Mouse (Mus musculus) testis, postnatal 10 days (tissue): Measurements from ENCODE around the gene Trex2.
"Not testable (repeated sequence)": the region's sequence is repeated elsewhere in the genome, so short reads cannot be mapped to it uniquely, and the experiment has no call there.

Source experiments
- DNase-seq: peaks from one replicate; pipeline ENCODE4 v3.0.0; 2021; ENCODE audit warnings: low spot score

The Trex2 gene

DNA sequence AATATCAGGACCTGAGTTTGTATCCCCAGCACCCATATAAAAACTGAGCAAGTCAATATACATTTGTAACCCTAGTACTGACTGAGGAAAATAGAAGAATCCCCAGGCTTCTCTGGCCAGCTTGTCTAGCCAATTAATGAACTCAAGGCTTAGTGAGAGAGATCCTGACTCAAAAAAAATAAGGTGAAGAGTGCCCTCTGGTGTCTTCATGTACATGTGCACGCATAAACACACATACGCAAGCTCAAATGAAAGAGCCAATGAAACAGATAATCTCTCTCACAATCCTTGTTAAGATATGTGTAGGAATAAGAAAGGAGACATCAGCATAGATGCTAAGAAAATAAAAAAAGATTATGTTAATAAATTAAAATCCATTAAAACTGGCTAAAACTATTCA is 5.1 kb downstream of the Trex2 start:
- DNase-seq = no peak

DNA sequence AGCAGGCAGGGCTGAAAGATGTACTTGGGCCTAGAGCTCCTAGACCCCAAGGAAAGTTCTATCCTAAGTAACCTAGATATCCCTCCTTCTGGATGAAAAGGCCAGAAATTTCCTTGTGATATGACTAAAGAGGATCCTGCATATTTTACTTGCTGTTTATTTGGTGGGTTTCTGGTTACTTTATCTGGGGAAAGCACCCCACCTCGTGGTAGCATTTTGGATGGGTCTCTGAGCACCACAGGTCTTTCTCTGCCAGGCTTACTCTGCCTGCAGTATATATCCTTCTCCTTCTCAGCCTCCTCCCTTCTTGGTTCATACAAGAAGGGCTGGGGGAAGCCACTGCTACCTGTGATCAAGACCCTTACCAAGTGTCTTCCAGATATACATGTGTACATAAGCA is 22.4 kb downstream of the Trex2 start:
- no peak for DNase-seq

DNA sequence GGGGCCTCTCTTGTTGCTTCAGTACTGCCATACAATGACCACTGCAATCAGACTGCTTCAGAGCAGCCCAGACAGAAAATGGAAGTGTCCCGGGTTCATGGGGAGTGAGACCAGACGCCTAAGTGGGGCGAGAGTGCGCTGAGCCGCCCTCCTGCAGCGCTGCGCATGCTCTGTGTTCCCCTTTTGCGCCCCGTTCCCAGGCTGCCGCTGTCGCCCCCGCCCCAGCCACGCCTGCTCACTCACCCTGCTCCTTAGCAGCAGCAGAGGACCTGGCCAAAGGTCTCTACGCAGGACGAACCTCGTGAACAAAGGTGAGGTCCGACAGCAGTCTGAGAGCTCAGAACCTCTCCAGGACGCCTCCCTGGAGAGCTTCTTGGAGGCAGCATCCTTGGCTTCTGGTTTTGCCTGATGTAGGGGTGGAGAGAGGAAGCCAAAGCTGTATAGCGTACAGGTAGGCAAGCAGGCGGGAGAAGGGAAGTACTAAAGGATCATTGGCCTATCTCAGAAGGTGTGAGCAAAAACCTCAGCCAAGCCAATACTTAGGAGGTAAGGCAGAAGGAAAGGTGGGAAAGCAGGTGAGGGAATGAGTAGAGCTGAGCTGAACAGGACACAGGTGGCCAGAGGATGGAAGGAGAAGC is 24.1 kb downstream of the Trex2 start, which contains the start of gene Zfp92:
TSS of gene Zfp92 (plus strand) at position 217 of the 638 bp plus-strand sequence.
- no peak for DNase-seq

DNA sequence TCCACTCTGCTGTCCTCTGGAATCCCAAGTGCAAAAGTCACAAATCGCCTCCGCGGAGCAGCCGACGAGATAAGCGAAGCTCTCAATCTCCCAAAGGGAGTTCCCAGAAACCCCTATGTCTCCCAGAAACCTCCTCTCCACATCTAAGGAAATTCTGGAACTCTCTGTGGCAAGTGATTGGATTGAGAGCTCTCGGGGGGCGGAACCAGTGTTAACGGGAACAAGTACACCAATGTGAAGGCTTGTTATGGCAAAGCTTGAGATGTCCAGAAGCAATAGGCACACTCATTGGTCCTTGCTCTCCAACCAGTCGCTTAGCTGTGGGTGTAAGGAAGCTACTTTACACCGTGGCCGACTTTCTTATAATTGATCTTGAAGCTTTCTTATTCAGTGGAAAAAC is 33.5 kb downstream of the Trex2 start:
- no peak for DNase-seq

DNA sequence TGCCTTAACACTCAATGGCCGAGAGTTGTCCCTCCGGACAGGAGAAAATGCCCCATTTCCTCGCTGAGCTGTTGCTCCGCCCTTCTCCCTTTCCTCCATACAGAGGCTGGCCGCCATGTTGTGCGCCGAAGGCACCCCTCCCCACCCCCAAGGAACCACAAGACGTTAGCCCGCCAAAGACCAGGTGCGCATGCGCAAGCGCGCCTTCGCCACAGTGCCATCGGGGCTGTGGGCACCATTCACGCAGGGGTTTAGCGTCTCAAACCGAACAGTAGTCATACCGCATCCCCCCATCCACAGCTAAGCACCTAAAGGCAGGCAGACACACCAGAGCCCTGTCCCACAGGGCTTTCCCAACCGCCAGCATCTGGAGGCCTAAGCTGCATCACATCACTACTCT is 34.2 kb downstream of the Trex2 start:
- no peak for DNase-seq

DNA sequence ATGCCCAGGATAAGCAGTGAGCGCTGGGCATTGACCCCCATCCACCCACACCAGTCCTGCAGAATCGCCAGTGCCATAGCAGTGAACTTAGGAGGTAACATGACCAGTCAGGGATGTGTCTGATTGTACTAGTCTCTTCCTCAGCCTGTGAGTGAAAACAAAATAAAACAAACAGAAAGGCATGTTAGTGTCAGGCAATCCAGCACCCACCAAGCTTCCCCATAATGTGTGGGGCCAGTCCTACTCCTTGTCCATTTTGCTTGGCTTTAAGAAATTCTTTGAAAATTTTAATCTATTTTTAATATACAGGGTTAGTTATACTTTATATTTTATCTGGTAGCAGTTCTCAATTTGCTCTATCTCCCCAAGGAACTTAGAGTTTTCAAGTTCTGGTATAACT is 36.5 kb downstream of the Trex2 start, which contains the start of gene Gm18336:
TSS of gene Gm18336 (minus strand) at position 101 of the 400 bp plus-strand sequence.
- DNase-seq = not testable (repeated sequence)

DNA sequence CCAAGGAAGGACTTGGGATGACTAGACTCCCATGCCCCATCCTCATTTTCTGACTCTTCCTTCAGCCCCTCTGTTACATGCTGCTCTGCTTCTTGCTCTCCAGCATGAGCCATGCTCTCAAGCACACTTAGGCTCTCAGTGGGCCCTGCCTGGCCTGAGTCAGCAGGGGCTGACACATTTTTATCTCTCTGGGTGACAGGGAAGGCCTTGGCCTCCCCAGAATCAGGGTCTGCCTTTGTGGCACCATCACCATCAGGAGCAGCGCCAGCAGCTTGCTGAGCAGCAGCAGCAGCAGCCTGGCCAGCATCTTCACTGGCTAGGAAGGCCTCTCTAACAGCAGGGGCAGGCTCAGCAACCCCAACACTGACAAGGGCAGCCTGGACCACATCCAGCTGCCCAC is 38.7 kb downstream of the Trex2 start:
- DNase-seq = no peak

DNA sequence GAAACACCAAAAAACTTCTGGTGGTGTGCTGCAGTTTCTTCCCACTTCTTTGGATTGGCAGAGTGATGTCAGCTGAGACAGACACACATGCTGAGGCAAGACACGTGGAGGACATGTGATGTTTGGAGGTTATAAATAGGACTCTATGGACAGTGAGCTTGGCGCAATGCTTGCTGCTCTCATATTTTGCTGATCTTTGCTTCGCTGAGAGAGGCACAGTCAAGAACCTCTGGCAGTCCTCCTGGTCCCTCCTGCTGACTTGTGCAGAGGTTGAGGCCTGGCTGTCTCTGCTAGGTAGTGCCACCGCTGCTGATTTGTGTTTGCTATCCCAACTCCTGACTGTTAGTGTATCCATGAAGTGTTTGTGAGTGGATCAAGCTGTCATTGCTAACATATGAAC is 43.7 kb downstream of the Trex2 start:
- no peak for DNase-seq

DNA sequence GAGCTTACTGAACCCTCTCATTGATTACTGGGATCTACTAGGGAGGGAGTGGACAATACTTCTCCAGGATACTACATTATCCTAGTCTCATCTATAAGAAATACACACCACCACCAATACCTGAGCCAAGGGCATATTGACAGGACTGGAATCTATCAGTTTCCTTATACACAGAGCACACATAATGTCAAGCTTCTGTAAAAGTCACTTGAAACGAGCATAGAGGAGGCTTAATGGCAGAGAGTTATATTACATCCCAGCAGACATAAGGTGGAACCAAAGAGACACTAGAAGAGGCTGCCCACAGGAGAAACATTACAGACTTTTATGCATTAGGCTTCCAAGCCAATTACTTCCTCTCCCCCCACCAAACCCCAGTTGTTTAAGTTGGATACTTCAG is 50.2 kb downstream of the Trex2 start:
- DNase-seq = no peak

DNA sequence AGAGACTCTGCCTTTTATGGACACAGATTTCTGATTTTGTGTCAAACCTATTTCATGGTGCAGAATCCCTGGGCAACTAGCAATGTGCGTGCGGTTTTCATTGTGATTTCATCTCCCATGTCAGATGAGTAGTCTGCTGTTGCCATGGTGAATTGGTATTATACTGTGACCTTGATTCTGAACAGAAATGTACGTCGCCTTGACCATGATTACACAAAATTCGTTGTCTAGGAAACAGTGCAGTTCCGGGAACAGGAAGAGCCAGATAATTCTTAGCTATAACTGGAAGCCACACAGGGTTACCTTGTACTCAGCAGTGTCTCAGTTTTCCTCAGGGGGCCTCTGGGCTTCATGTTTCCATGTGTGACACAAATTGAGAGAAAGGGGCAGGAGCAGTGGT is 50.7 kb downstream of the Trex2 start:
- DNase-seq = no peak
